Mouse (Mus musculus) liver, embryonic 11.5 days (tissue): ENCODE results near the gene Dusp14. TPM values are rescaled to one million over a fixed set of nuclear protein-coding genes. Genes with fewer than 3 reads are reported as not detected.
A peak's percentile ranks its signal among the peaks of the same experiment; 100 is the strongest.

ENCODE experiments used
- ATAC-seq: fragments of 200-750 bp; cut with Nextera tagmentation; replicated peaks from 2 replicates; pipeline ENCODE4 v1.8.0; 2017; ENCODE audit warnings: moderate number of reproducible peaks, mild to moderate bottlenecking, moderate TSS enrichment, moderate library complexity; ENCODE audit not compliant: low FRiP score
- DNase-seq: peaks from one replicate; pipeline ENCODE4 v3.0.0-alpha.2; 2017; ENCODE audit warnings: low spot score
- H3K27ac ChIP-seq: fragments of 300-500 bp; sonication (generic); 2 replicates; pipeline ENCODE4 v1.5.1; 2014; ENCODE audit warnings: mild to moderate bottlenecking, low read depth, low read length, control low read depth
- H3K27me3 ChIP-seq: fragments of 300-500 bp; sonication (generic); replicated peaks from 2 replicates; pipeline ENCODE4 v1.6.1; 2014; ENCODE audit warnings: low read length, mixed read lengths; ENCODE audit not compliant: control insufficient read depth, insufficient read depth
- H3K36me3 ChIP-seq: fragments of 300-500 bp; sonication (generic); 2 replicates; pipeline ENCODE4 v1.6.1; 2014; ENCODE audit warnings: mild to moderate bottlenecking, low read length, moderate library complexity, mixed read lengths; ENCODE audit not compliant: control insufficient read depth, insufficient read depth
- H3K4me1 ChIP-seq: fragments of 300-500 bp; sonication (generic); replicated peaks from 2 replicates; pipeline ENCODE4 v1.6.1; 2014; ENCODE audit warnings: low read length, mixed read lengths; ENCODE audit not compliant: control insufficient read depth, insufficient read depth
- H3K4me2 ChIP-seq: fragments of 300-500 bp; sonication (generic); 2 replicates; pipeline ENCODE4 v1.6.1; 2014; ENCODE audit warnings: mild to moderate bottlenecking, control low read depth, moderate library complexity
- H3K4me3 ChIP-seq: fragments of 300-500 bp; sonication (generic); 2 replicates; pipeline ENCODE4 v1.5.1; 2014; ENCODE audit warnings: low read depth, low read length, control low read depth
- H3K9ac ChIP-seq: fragments of 300-500 bp; sonication (generic); 2 replicates; pipeline ENCODE4 v1.6.1; 2014; ENCODE audit warnings: low read depth, low read length, control low read depth
- H3K9me3 ChIP-seq: fragments of 300-500 bp; sonication (generic); 2 replicates; pipeline ENCODE4 v1.6.1; 2016; ENCODE audit warnings: low read length, inconsistent platforms, mixed read lengths; ENCODE audit not compliant: control insufficient read depth
- WGBS: fragments of 180-500 bp; shearing (Covaris S2); extraction: QIAGEN DNeasy Blood & Tissue Kit; methylation state at CpG from one replicate; pipeline ENCODE4 v1.1.7; 2014; 5-methylcytosine and 5-hydroxymethylcytosine counted together
- polyA plus RNA-seq: library from polyadenylated mRNA; unstranded; fragments of >200 nt; fragmentation: Nextera tagmentation; extraction: Ambion mirVana; gene quantifications from 2 replicates; pipeline ENCODE4 v1.2.1, GENCODE M21; 2014

Gene Dusp14
- polyA plus RNA-seq, 1 experiment from 2014 or later = 1.7 TPM

DNA sequence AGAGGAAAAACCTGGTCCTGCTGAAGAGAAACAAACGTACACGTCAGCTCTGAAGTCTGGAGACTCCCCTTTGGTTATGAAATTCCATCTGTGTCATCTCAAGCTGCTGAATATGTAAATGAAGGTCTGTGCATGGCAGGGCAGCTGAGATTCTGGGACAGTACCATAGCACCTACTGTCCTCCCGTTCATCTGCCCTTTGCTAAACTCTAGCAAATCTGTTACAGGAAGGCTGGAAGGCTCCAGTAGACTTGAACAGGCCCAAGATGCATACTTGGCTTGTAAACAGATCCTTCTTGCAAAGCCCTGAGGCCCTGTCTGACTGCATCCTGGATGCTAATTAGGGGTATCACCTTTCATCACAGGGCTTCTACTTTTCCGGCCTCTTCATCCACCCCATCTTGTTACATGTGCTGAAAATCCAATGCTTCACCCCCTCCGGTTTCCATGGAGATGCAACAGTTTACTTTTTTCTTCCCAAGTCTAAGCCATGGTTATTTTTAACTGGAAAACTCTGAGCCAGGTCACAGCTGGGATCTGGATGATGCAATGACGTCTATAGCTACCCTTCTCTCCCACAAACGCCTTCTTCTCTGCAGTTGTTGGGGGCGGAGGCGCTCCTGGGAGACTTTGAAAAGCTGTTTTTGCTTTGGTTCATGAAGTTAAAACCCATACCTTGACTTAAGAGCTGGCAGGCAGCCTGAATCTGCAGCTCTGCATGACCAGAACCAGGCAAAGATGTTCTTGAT is 4.0 kb upstream of the Dusp14 start:
- Histone ChIP-seq H3K4me3 (no peak overlapping the region), H3K27ac (no peak overlapping the region), H3K4me2 (no peak overlapping the region), H3K4me1 (no peaks in the 10 kb centered on the region), H3K27me3 (peaks cover 16% of the 10 kb centered on the region), H3K9me3 (no peaks in the 10 kb centered on the region), H3K36me3 (no peaks in the 10 kb centered on the region), H3K9ac (no peak overlapping the region)
- WGBS = 53% methylated on average over 9 of the region's 9 CpGs
- no peak for ATAC-seq
- DNase-seq = no peak

DNA sequence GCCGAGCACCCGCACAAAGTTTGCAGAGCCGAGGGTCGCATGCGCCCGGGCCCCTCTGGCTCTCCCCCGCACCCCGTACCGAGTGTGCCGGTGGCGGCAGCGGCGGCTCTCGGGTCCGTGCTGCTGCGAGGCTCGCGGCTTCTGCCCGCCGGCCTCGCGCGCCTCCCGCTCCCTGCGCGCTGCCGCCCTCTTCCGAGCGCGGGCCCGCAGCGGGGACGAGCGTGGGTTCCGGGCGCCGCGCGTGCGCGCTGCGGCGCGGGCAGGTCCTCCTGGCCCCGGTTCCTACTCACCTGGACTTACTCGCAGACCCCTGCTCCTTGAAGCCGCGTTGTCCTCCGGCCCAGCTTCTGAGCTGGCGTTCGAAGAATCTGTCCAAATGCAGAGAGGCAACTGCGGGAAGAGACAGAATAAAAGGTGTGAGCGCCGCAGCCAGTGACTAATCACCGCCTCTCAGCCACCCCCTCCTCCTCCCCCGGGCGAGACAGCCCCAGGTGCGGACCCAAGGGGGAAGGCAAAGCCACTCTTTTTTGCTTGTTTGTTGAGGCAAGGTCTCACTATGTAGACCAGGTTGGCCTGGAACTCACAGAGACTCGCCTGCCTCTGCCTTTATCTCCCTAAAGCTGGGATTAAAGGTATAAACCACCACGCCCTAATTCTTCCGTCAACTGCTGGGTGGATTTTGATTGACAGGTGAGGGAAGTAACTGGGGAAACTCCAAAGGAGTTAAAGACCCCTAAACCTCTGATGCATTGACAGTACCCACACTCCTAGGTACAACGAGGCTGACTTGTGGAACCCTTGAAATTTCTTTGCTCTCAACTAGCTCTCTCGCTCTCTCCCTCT is 649 bp downstream of the Dusp14 start:
- H3K4me3 ChIP-seq = peak overlapping the region; percentile 65
- no peak overlapping the region for H3K27ac ChIP-seq
- no peaks in the 10 kb centered on the region for H3K9me3 ChIP-seq
- peaks cover 45% of the 10 kb centered on the region for H3K27me3 ChIP-seq
- H3K9ac ChIP-seq = peak overlapping the region; percentile 47
- ATAC-seq (peak; percentile 51), DNase-seq (peak; percentile 65)
- WGBS = 2% methylated on average over 62 of the region's 63 CpGs
- no peaks in the 10 kb centered on the region for H3K36me3 ChIP-seq
- H3K4me1 ChIP-seq = peaks cover 5% of the 10 kb centered on the region; the same call in 1 of the 2 replicates
- H3K4me2 ChIP-seq = peak overlapping the region; percentile 80

DNA sequence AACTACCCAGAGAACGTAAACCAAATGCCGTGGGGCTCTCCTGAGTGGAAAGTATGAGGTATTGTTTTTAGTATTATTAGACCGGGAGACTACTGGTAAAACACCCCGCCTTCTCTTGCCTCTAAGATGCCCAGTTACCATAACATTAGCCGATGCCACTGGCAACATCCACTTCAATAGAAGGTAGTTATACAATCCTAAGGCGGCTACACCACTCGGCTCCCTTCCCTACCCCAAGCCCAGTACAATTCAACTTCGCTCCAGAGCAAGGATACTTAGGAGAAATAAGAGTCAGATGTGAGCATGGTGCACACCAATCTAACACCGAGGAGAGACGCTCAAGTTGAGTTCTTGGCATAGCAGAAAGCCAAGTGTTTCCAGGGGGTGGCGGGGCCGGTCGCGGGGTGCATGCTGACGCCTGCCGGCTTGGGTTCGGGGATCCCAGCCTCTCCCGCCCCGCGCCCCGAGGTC is 1.3 kb downstream of the Dusp14 start:
- Histone ChIP-seq H3K4me2 (peak overlapping the region; percentile 80), H3K4me1 (peaks cover 5% of the 10 kb centered on the region; the same call in 1 of the 2 replicates), H3K27me3 (peaks cover 45% of the 10 kb centered on the region), H3K9ac (peak overlapping the region; percentile 47), H3K27ac (no peak overlapping the region), H3K4me3 (peak overlapping the region; percentile 65), H3K9me3 (no peaks in the 10 kb centered on the region), H3K36me3 (no peaks in the 10 kb centered on the region)
- no peak for DNase-seq
- 7% methylated on average over 20 of the region's 21 CpGs for WGBS
- ATAC-seq = no peak; the same call in 1 of the 2 replicates

DNA sequence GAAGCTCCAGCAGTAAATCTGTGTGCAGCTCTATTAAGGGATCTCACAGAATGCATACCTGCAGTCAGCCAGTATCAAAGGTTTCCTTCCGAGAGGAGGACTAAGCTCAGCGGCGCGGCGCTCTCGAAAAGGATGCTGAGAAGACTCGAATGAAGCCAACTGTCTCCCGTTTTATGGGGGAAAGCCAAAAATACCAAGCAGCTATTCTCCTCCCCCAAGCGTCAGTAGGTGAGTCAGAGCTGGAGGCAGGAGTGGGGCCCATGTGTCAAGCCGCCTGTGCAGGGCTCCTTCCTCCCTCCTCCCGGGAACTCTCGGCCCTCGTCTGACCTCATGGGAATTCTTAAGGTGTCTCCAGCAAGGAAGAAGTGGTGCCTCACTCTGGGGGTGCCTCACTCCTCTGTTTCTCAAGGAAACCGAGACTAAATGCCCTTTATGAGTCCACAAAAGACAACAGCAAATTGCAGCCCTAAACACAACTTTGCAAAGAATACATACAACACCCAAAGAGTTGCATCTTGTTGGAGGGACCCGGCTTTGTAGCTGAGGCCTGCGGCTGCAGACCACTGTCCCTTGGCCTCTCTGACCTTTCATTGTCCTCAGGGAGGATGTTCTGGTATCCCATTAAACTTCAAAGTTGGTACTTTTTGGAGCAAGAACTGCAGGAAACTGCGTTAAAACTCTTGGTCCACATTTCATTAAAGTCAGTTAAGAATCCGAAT is 2.0 kb downstream of the Dusp14 start:
- Histone ChIP-seq H3K4me2 (peak overlapping the region; percentile 80), H3K9ac (no peak overlapping the region; the same call in 1 of the 2 replicates), H3K9me3 (no peaks in the 10 kb centered on the region), H3K27ac (no peak overlapping the region), H3K4me1 (peaks cover 5% of the 10 kb centered on the region; the same call in 1 of the 2 replicates), H3K27me3 (peaks cover 45% of the 10 kb centered on the region), H3K4me3 (no peak overlapping the region; the same call in 1 of the 2 replicates), H3K36me3 (no peaks in the 10 kb centered on the region)
- ATAC-seq (no peak), DNase-seq (no peak)
- 15% methylated on average over 18 of the region's 18 CpGs for WGBS

DNA sequence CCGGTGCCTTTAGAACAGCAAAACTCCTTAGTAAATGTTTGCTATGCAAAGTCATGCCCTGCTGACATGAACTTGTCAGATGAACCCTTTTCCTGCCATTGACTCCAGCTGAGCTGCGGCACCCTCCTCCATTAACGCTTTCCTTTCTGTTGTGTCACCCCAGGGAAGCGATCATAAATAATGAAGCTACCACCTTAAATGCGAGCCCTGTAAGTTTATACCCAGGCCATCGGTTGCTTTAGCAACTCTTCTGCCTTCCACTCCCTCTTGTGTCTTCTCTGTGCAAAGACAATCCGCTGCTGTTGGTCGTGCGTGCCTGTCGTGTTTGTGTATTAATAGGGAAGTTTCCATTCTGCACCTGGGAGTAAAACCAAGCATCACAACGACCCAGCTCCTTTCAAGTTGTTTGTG is 3.0 kb downstream of the Dusp14 start:
- Histone ChIP-seq H3K27ac (no peak overlapping the region), H3K4me1 (peaks cover 5% of the 10 kb centered on the region; the same call in 1 of the 2 replicates), H3K9ac (no peak overlapping the region), H3K9me3 (no peaks in the 10 kb centered on the region), H3K4me2 (0 out of 2 replicates have a peak overlapping the region, but pooled peaks have one; percentile 9), H3K4me3 (no peak overlapping the region), H3K27me3 (peaks cover 45% of the 10 kb centered on the region), H3K36me3 (no peaks in the 10 kb centered on the region)
- WGBS = 9% methylated on average over 11 of the region's 11 CpGs
- no peak for DNase-seq
- ATAC-seq = no peak

DNA sequence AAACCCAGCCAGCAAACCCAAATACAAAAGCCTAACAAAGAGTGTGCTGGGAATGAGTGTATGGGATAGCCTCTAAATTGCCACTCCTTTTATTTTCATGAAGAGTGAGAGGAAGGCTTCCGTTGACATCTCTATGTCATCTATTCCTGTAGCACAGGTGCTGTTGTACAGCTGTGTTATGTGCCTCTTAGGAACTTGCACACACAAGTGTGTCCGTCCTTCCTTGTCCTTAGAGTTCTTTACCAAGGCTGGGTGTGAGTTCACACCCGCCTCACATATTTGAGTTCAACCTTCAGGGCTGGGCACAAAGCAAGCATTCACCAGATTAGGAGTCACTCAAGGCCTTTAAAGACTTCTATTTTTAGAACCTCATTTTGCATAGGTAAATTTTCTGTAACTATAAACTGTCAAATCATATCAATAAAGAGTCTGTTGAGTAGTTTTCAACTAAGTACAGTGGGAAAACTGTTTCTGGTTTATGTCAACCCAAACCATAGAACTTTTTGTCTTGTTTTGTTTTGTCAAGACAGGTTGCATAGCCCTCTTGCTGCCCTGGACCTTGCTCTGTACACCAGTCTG is 5.3 kb downstream of the Dusp14 start:
- no peak overlapping the region for H3K27ac ChIP-seq
- ATAC-seq (no peak), DNase-seq (no peak)
- WGBS = 83% methylated on average over 3 of the region's 3 CpGs
- H3K27me3 ChIP-seq = peaks cover 35% of the 10 kb centered on the region
- H3K4me2 ChIP-seq = no peak overlapping the region
- peaks cover 5% of the 10 kb centered on the region; the same call in 1 of the 2 replicates for H3K4me1 ChIP-seq
- H3K4me3 ChIP-seq = no peak overlapping the region
- H3K36me3 ChIP-seq = no peaks in the 10 kb centered on the region
- no peak overlapping the region for H3K9ac ChIP-seq
- H3K9me3 ChIP-seq = no peaks in the 10 kb centered on the region

DNA sequence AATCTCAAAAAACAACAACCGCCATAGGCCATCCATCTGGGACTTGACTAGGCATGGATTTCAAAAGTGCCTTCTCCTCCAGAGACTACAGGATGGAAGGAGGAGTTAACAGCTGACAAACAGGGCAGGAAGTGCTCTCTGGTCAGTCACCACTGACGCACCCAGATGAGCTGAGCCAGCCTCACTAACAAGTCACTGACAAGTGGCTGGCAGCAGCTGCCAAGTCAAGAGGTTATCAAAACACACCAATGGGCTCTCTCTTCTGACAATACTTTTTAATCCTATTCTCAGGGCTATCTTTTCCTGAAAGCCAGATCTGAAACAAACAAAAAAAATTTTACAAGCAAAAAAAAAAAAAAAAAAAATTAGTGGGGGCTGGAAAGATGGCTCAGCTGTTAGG is 6.3 kb downstream of the Dusp14 start:
- H3K4me3 ChIP-seq = no peak overlapping the region
- H3K27me3 ChIP-seq = peaks cover 26% of the 10 kb centered on the region
- DNase-seq = no peak
- H3K4me1 ChIP-seq = peaks cover 4% of the 10 kb centered on the region; the same call in 1 of the 2 replicates
- no peak overlapping the region for H3K27ac ChIP-seq
- WGBS = 47% methylated on average over 2 of the region's 2 CpGs
- no peak overlapping the region for H3K9ac ChIP-seq
- H3K36me3 ChIP-seq = no peaks in the 10 kb centered on the region
- no peak overlapping the region for H3K4me2 ChIP-seq
- no peak for ATAC-seq
- no peaks in the 10 kb centered on the region for H3K9me3 ChIP-seq

DNA sequence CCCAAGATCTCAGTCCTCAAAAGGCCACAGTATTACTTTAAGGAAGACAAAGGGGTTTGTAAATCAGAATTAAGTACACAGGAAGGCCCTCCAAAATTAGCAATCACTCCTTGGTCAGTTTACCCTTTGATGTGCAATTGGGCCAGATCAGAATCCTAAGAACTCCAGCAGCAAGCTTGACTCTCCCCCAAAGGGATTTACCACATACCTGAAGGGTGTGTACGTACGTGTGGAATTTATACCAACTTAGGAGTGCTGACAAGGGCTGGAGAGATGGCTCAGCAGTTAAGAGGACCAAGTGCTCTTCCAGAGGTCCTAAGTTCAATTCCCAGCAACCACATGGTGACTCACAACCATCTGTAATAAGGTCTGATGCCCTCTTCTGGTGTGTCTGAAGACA is 7.2 kb downstream of the Dusp14 start:
- no peak for DNase-seq
- Histone ChIP-seq H3K9me3 (no peaks in the 10 kb centered on the region), H3K4me3 (no peak overlapping the region), H3K27ac (no peak overlapping the region), H3K4me2 (no peak overlapping the region), H3K27me3 (peaks cover 17% of the 10 kb centered on the region), H3K4me1 (no peaks in the 10 kb centered on the region), H3K36me3 (no peaks in the 10 kb centered on the region), H3K9ac (no peak overlapping the region)
- WGBS = 86% methylated on average over 2 of the region's 2 CpGs
- no peak for ATAC-seq
